Mouse (Mus musculus): Measurements from ENCODE around the gene Trim38.

Gene Trim38

DNA sequence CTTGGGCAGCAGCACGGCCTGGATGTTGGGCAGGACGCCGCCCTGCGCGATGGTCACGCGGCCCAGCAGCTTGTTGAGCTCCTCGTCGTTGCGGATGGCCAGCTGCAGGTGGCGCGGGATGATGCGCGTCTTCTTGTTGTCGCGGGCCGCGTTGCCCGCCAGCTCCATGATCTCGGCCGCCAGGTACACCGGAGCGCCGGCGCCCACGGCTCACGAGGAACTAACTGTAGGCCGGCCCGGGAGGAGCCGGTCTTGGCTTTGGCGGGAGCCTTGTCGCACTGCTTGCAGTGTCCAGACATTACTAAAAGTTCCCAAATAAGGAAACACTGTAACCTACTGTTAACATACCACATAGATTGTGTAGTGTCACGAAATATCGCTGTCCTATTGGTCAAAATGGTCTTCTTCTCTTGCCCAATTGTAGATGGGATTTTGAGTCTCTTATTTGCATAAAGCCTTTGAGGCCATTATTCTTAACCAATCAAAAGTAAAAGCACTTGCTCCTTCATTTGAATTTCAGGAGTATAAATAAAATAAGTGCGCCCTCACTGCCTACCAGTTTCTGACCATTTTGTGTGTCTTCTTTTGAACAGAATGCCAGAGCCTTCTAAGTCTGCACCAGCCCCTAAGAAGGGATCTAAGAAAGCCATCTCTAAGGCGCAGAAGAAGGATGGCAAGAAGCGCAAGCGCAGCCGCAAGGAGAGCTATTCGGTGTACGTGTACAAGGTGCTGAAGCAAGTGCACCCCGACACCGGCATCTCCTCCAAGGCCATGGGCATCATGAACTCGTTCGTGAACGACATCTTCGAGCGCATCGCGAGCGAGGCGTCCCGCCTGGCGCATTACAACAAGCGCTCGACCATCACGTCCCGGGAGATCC is 23.3 kb upstream of the Trim38 start, which contains the start of gene Hist1h2bb:
Gene Hist1h2bb, plus strand, starts transcription at position 534 of the 880 bp plus-strand sequence.
- peak; percentile 88 for DNase-seq (ENCODE audit: low read depth, low spot score)

DNA sequence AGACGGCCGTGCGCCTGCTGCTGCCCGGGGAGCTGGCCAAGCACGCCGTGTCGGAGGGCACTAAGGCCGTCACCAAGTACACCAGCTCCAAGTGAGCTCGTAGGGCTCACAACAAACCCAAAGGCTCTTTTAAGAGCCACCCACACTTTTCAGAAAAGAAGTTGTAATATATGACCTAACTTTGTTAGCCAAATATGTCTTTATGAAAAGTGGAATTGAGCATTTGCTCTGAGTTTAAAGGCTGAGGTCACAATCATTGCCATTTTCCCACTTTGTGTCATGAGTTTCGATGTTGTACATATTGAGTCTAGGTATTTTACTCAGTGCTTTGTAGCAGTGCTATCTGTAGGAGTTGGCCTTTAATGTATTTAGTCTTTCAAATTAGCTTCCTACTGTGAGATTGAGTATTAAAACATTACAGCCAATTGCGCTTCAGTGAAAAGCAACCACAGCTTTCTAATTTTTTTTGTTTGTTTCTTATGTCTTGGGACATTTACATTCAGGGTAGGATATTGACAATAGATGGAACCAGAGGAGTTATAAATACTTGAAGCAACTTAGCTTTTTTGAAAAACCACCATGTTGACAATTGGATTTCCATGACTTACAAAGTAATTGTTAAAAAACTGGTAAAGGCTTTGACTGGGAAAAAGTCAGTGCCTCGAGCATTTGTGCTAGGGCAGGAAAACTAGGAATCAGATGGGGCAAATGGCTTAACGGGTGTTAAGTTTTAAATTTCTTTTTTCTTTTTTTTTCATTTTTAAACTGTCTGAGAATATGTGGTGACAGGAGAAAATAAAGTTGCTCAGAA is 22.4 kb upstream of the Trim38 start:
- DNase-seq (ENCODE audit: low read depth, low spot score): peak; percentile 62

DNA sequence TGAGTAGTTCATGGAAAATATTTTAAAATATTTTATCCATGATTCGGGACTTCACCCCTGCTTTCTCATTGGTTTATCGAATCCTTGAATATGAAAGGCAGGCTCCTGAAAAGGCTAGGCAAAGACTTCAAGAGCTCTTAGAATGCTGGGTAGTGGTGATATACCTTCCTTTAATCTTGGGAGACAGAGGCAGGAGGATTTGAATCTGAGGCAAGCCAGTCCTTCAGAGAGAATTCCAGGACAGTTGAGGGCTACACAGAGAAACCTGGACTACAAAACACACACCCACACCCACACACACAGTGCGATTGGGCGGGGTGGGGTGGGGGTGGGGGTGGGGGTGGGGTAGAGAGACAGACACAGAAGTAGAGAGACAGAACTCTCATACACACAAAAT is 21.8 kb upstream of the Trim38 start:
- DNase-seq (ENCODE audit: low read depth, low spot score): peak; percentile 58

DNA sequence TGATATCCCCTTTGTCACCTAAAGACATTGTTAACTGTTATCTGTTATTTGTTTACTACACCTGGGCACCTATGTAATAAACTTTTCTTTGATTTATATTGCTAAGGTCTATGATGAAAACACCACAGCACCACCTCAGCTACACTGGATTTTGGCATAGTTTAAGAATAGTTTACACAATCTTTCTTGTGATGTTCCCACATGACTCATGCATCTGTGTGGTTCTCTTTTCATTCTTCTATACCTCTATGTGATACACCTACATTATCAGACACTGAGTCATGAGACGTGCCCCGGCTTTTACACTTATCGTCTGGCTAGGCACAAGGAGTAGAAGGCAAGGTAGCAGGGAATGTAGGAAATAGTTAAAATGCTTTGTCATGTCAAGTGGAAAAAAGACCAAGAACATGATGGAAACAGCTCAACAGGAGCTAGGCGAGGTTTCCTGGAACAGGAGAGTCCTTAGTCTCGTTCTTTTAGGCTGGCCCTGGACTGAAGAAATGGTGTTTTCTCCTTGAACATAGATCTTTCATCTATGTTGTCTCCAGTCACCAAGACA is 20.1 kb upstream of the Trim38 start:
- peak; percentile 42 for DNase-seq (ENCODE audit: low read depth, low spot score)

DNA sequence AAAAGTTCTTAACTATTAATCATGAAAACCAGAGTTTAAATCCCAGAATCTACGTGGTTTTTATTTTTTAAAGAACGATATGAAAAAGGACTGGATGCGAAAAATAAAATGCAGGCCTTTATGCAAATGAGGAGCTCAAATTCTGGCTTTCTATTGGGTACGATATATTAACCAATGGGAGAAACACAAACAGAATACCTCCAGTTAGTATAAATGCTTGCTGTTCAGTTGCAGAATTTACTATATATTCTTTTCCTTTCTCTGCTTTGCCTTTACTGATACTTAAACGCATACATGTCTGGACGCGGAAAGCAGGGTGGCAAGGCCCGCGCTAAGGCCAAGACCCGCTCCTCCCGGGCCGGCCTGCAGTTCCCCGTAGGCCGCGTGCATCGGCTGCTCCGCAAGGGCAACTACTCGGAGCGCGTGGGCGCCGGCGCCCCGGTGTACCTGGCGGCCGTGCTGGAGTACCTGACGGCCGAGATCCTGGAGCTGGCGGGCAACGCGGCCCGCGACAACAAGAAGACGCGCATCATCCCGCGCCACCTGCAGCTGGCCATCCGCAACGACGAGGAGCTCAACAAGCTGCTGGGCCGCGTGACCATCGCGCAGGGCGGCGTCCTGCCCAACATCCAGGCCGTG is 18.8 kb upstream of the Trim38 start, which contains the start of gene Hist1h2ab:
Gene Hist1h2ab, plus strand, starts transcription at position 288 of the 639 bp plus-strand sequence.
- DNase-seq (ENCODE audit: low read depth, low spot score): peak; percentile 85

DNA sequence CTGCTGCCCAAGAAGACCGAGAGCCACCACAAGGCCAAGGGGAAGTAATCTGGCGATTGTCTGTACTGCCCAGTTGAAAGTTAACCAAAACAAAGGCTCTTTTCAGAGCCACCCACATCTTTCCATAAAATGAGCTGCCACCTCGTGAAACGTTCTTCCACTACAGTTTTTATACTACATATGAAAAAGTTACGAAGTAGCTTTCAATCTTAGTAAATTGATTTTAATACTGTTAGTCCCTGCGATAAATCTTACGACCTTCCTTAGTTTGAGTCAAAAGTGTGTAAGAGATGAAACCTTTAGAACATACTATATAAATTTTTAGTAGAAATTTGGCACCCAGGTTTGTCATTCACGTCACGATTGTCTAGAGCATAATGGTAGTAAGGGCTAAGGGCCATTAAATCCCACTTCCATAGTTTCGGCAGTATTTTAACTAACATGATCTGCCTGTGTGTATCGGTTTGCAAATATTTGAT is 18.2 kb upstream of the Trim38 start:
- peak; percentile 64 for DNase-seq (ENCODE audit: low read depth, low spot score)

DNA sequence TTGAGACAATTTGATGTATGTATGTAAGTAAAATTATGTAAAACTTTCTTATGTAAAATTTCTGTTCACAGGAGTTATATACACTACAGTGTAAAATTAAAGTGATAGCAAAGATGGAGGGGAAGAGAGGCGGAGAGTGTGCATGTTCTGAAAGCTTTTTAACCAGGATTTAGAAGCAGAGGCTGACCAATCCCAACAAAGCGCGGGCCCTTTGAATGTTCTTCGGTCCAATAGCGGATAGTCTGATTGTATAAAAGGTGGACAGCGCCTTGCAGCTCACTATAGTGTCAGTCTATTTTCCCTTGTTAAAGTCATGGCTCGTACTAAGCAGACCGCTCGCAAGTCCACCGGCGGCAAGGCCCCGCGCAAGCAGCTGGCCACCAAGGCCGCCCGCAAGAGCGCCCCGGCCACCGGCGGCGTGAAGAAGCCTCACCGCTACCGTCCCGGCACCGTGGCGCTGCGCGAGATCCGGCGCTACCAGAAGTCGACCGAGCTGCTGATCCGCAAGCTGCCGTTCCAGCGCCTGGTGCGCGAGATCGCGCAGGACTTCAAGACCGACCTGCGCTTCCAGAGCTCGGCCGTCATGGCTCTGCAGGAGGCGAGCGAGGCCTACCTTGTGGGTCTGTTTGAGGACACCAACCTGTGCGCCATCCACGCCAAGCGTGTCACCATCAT is 17.5 kb upstream of the Trim38 start, which contains the start of gene Hist1h3b:
Gene Hist1h3b, plus strand, starts transcription at position 201 of the 675 bp plus-strand sequence.
- peak; percentile 96 for DNase-seq (ENCODE audit: low read depth, low spot score)

DNA sequence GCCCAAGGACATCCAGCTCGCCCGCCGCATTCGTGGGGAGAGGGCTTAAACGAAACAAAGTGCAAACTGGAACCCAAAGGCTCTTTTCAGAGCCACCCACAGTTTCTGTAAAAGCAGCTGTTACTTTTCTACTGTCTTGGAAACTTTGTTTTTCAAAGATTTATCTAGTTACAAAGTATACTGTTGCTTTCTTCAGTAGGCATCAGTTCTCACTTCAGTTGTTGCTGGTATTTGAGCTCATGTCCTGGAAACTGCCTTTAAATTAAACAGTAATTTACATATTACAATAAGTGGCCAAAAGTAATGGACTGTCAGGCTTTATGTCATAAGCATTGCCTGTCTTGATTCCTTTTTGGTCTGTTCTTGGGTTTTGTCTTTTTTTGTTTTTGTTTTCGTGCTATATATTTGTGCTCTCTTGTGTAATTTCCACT is 17.0 kb upstream of the Trim38 start:
- DNase-seq (ENCODE audit: low read depth, low spot score): peak; percentile 50

DNA sequence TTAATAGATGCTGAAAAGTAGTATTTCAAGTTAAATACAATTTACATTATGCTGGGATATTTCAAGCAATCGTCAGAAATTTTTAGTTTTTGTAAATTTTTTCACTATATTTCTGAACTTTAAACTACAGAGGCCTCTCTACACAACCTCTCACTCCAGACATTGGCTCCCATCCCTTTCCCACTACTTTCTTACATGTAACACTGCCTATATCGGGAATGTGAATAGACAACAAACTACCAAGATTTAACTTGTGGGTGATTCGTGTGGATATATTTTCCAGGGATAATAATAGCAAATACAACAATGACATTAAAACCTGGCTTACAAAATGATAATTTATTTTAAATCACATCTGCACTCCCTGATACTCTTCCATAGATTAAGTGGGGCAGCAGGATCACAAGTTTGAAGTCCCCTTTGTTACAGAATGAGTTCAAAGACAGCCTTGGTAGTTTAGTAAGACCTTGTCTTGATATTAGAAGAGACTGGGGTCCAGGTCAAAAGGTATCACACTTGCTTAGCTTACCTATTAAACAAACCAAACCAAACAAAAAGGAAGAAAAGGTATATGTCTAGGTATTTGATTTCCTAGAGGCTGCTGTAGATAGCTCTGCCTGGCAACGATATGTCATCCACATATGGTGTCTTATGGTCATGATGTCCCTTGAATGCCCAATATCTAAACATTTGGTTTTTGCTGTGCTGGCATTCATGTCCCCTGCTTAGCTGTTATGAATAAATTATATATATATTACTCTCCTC is 16.2 kb upstream of the Trim38 start:
- peak; percentile 40 for DNase-seq (ENCODE audit: low read depth, low spot score)

DNA sequence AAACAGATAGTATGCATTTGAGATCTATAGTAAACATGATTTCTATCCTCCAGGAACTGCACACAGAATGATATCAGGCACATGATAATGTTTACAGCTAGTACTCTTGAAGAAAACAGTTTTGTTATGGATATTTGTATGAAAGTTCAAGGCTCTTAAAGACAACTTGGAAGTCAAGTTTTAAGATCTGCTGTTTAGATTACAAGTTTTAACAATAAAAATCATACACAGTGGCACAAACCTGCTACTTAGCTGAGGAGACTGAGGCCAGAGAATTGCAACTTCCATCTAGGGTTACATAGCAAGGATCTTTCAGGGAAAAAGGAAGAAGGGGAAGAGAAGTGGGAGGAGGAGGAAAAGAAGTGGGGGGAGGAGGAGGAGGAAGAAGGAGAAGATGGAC is 14.7 kb upstream of the Trim38 start:
- no peak for DNase-seq (ENCODE audit: low read depth, low spot score)

DNA sequence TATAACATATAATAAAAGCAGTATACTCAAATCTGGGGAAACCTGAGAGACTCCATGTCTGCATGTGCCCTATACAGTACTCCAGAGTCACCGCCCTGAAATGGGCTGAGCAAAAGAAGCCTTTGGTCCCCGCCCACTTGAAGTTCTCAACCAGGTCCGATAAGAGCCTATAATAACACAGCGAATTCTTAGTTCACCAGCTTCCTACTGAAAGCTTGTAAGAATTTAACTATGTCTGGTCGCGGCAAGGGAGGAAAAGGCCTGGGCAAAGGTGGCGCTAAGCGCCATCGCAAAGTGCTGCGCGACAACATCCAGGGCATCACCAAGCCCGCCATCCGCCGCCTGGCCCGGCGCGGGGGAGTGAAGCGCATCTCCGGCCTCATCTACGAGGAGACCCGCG is 12.9 kb upstream of the Trim38 start, which contains the start of gene Hist1h4b:
Gene Hist1h4b, plus strand, starts transcription at position 224 of the 400 bp plus-strand sequence.
- peak; percentile 97 for DNase-seq (ENCODE audit: low read depth, low spot score)

DNA sequence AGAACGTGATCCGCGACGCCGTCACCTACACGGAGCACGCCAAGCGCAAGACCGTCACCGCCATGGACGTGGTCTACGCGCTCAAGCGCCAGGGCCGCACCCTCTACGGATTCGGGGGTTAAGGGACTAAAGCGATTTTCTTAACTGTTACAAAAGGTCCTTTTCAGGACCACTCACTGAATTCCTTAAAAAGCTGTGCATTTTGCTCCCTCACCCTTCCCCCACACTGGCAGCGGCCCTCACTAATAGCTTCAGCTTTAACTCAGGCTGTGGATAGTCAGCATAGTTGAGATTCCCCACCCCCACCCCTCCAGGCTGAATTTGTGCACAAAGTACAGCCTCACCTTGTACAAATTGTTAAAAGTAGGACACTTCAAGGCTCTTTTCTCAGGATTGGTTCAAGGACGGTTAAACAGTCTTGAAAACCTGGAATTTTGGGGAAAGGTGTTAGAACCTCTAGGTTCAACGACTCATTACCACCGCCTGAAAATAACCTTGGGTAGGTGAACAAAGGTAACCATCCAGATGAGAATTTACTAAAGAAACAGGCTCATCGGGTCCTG is 12.4 kb upstream of the Trim38 start:
- DNase-seq (ENCODE audit: low read depth, low spot score): peak; percentile 62

DNA sequence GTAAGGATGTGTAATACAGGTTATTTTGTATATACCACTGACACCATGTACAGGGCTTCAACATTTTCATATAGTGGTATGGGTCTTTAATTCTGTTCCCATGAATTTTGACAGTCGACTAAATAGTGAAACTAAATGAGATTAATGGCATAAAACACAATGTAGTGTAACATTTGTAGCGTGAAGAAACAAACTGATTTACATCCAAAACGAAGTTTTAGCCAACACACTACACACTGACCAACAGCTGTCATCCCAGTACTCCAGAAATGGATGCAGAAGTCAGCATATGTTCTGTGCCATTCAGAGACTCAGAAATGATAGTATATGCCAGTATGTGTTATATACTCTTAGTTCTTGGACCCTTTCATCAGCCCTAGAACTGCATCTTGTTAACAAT is 11.8 kb upstream of the Trim38 start:
- DNase-seq (ENCODE audit: low read depth, low spot score): no peak

DNA sequence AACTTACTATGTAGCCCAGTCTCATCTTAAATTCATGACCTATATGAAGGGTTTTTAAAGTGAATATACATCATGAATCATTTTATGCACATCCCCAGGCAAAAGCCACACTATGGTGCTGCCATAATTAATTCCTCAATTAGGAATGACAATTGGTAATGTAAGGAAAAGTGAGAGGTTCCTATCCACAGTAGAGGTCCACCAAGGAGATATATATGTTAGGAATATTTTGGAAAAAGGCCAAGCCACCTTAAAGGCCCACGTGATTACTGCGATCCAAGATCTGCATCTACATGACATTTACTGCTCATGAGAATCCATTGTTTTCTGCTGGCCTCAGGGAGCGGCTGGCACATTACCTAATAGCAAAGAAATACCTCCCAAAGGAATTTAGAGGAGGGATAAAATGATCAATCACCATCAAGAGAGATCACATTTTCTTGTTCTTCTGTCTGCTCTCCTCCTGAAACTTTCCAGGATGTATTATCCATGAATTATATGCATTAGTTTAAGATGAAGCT is 10.4 kb upstream of the Trim38 start:
- DNase-seq (ENCODE audit: low read depth, low spot score): no peak

DNA sequence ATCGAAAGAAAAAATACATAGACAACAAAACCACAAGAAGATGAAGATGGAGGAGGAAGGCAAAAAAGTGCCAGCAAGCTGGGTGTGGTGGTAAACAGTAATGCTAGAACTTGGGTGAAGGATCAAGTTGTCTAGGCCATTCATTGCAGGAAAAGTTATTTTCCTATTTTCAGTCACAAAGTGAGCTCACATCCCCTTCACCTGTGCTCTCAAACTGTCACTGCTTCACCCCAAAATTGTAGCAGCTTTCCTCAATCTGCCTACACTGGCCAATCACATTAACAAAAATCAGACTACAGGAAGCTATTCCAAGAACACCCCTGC is 9.8 kb upstream of the Trim38 start:
- no peak for DNase-seq (ENCODE audit: low read depth, low spot score)

DNA sequence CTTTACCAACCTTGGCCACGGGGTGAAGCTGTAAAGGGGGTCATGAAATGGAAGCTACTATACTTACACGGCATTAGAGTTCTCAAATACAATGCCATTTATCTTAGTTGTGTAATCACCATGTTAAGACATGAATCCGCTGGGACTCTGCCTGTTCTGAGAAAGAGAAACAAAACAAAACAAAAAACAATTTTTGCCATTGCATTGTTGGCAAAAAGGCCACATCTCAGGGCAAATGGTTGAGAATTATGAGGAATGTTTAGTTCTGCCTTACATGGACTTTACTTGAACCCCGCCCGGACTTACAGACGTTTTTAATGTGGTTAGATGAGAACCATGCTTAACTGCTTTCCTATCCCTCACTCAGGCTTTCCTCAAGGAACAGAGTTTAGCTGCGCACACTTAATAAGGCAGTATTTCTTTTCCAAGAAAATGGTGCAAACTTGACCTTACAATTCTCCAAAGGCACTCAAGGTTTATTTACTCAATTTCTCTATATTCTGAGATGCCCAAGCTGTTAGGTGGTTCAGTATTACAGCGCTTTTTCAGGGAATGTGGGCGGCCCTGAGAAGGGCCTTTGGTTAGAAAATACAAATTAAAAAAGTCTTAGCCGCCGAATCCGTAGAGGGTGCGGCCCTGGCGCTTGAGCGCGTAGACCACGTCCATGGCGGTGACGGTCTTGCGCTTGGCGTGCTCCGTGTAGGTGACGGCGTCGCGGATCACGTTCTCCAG is 9.3 kb upstream of the Trim38 start:
- DNase-seq (ENCODE audit: low read depth, low spot score): peak; percentile 50

DNA sequence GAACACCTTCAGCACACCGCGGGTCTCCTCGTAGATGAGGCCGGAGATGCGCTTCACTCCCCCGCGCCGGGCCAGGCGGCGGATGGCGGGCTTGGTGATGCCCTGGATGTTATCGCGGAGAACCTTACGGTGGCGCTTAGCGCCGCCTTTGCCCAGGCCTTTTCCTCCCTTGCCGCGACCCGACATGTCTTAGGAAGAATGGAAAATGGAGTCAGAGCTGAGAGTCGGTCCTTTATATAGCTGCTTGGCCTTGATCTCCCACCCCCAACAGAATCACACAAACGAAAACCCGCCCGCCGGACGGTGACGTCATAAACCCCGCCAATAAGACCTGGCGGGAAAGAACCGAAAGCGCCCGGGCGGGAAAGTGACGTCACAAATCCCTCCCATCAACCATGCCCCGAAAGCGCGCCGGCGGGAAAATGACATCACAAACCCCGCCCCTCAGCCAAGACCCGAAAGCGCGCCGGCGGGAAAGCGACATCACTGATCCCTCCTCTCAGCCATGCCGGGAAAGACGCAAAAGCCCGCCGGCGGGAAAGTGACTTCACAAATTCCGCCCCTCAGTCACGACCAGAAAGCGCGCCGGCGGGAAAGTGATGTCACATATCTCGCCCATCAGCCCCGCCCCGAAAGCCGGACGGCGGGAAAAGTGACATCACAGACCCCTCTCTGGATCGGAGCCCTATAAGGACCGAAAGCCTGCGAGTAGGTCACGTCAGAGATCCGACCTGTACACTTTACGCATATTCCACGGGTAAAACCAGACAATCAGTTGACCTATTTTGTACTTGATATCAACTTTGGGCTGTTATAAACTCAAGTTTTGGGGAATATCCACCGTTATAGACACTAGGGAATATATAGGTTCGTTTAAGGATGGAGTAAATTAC is 8.5 kb upstream of the Trim38 start, which contains the start of gene Hist1h4a:
Gene Hist1h4a, minus strand, starts transcription at position 259 of the 893 bp plus-strand sequence.
- DNase-seq (ENCODE audit: low read depth, low spot score): peak; percentile 99

Data from c-Kit-negative CD71-positive TER-119-positive erythroid progenitor cells, embryonic 14.5 days (primary cell).